Mouse (Mus musculus): ENCODE measurements around the gene Pdss1.

DNA sequence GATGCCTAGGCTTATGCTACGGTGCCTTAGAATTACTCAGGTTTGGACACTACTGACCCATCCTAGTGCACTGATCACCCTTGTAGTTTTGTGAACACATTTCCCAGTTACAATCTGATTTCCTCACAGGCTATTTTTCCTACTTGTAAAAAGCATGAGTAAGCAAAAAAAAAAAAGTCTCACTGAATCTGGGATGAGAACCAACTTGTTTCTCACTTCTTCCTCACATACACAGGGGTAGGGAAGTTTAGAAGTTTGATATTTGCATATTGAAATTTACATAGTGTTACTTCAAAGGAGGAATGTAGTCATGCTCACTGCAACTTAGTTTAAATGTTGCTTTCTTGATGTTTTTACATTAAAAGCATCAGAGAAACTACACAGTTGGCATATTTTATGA lies 38.2 kb downstream of the Pdss1 start:
- no peak for TF ChIP-seq CTCF (conservative IDR thresholded peaks at IDR 0.05; ENCODE audit: low read length)
- no peak for TF ChIP-seq NANOG (IDR thresholded peaks at IDR 0.05; ENCODE audit: borderline replicate concordance, low read length)
- no peak for TF ChIP-seq POU5F1 (IDR thresholded peaks at IDR 0.05; ENCODE audit: borderline replicate concordance, low read length)

Measured in E14TG2a.4 (cell line).